Mouse (Mus musculus): ENCODE measurements around the gene Hes2. TPM values are rescaled to one million over a fixed set of nuclear protein-coding genes. Genes with fewer than 3 reads are reported as not detected.

Gene Hes2
- polyA plus RNA-seq, 1 experiment from 2014 or later: 0.22 TPM

GRCm38 (mm10) chr4:152196276-152196675 lies 37.6 kb downstream of the Hes2 start:
- H3K9ac ChIP-seq (replicated peaks; ENCODE audit: low read length): no peak overlapping the region
- DNase-seq (ENCODE audit: low spot score): no peak

GRCm38 (mm10) chr4:152197545-152197944 lies 38.9 kb downstream of the Hes2 start:
- Histone ChIP-seq H3K9ac (replicated peaks; ENCODE audit: low read length) (no peak overlapping the region), H3K4me1 (ENCODE audit: control insufficient read depth, insufficient read depth, low read length) (no peaks in the 10 kb centered on the region), H3K27ac (replicated peaks; ENCODE audit: low read depth, low read length) (no peak overlapping the region), H3K27me3 (ENCODE audit: control insufficient read depth, insufficient read depth, low read length) (no peaks in the 10 kb centered on the region), H3K4me3 (ENCODE audit: low read depth, low read length) (no peak overlapping the region), H3K4me2 (ENCODE audit: low read depth, low read length) (no peak overlapping the region), H3K9me3 (replicated peaks; ENCODE audit: control insufficient read depth, low read length) (no peaks in the 10 kb centered on the region), H3K36me3 (replicated peaks; ENCODE audit: control insufficient read depth, insufficient read depth, low read depth, low read length) (no peaks in the 10 kb centered on the region)
- ATAC-seq (replicated peaks; ENCODE audit: insufficient number of reproducible peaks, low FRiP score, low TSS enrichment, low read depth): no peak
- WGBS: 71% methylated on average over 5 of the region's 5 CpGs
- no peak for DNase-seq (ENCODE audit: low spot score)

More at GRCm38 (mm10) chr4:152196276-152196675, 37.6 kb downstream of the Hes2 start:
- no peaks in the 10 kb centered on the region for H3K4me1 ChIP-seq (ENCODE audit: control insufficient read depth, insufficient read depth, low read length)
- 92% methylated on average over 8 of the region's 9 CpGs for WGBS
- H3K27me3 ChIP-seq (ENCODE audit: control insufficient read depth, insufficient read depth, low read length): no peaks in the 10 kb centered on the region
- no peak overlapping the region for H3K27ac ChIP-seq (replicated peaks; ENCODE audit: low read depth, low read length)
- H3K4me3 ChIP-seq (ENCODE audit: low read depth, low read length): no peak overlapping the region
- H3K4me2 ChIP-seq (ENCODE audit: low read depth, low read length): no peak overlapping the region
- no peaks in the 10 kb centered on the region for H3K9me3 ChIP-seq (replicated peaks; ENCODE audit: control insufficient read depth, low read length)
- no peaks in the 10 kb centered on the region for H3K36me3 ChIP-seq (replicated peaks; ENCODE audit: control insufficient read depth, insufficient read depth, low read depth, low read length)
- ATAC-seq (replicated peaks; ENCODE audit: insufficient number of reproducible peaks, low FRiP score, low TSS enrichment, low read depth): no peak

- H3K9me3 ChIP-seq (replicated peaks; ENCODE audit: control insufficient read depth, low read length): no peaks in the 10 kb centered on the region
- H3K9ac ChIP-seq (replicated peaks; ENCODE audit: low read length): no peak overlapping the region
- no peaks in the 10 kb centered on the region for H3K27me3 ChIP-seq (ENCODE audit: control insufficient read depth, insufficient read depth, low read length)
- ATAC-seq (replicated peaks; ENCODE audit: insufficient number of reproducible peaks, low FRiP score, low TSS enrichment, low read depth) (no peak), DNase-seq (ENCODE audit: low spot score) (no peak)
- H3K36me3 ChIP-seq (replicated peaks; ENCODE audit: control insufficient read depth, insufficient read depth, low read depth, low read length): no peaks in the 10 kb centered on the region
- WGBS: 64% methylated on average over 1 of the region's 1 CpGs
- H3K4me2 ChIP-seq (ENCODE audit: low read depth, low read length): no peak overlapping the region
- H3K4me1 ChIP-seq (ENCODE audit: control insufficient read depth, insufficient read depth, low read length): no peaks in the 10 kb centered on the region
- H3K27ac ChIP-seq (replicated peaks; ENCODE audit: low read depth, low read length): no peak overlapping the region
- no peak overlapping the region for H3K4me3 ChIP-seq (ENCODE audit: low read depth, low read length)
Measured at GRCm38 (mm10) chr4:152199617-152200016, 41.0 kb downstream of the Hes2 start.

GRCm38 (mm10) chr4:152201492-152201891 lies 42.8 kb downstream of the Hes2 start:
- H3K9ac ChIP-seq (replicated peaks; ENCODE audit: low read length): no peak overlapping the region
- no peaks in the 10 kb centered on the region for H3K4me1 ChIP-seq (ENCODE audit: control insufficient read depth, insufficient read depth, low read length)
- ATAC-seq (replicated peaks; ENCODE audit: insufficient number of reproducible peaks, low FRiP score, low TSS enrichment, low read depth) (no peak), DNase-seq (ENCODE audit: low spot score) (no peak)
- H3K27me3 ChIP-seq (ENCODE audit: control insufficient read depth, insufficient read depth, low read length): no peaks in the 10 kb centered on the region
- no peak overlapping the region for H3K27ac ChIP-seq (replicated peaks; ENCODE audit: low read depth, low read length)
- 73% methylated on average over 6 of the region's 6 CpGs for WGBS
- H3K4me2 ChIP-seq (ENCODE audit: low read depth, low read length): no peak overlapping the region
- H3K36me3 ChIP-seq (replicated peaks; ENCODE audit: control insufficient read depth, insufficient read depth, low read depth, low read length): no peaks in the 10 kb centered on the region
- no peak overlapping the region for H3K4me3 ChIP-seq (ENCODE audit: low read depth, low read length)
- H3K9me3 ChIP-seq (replicated peaks; ENCODE audit: control insufficient read depth, low read length): no peaks in the 10 kb centered on the region

- H3K4me1 ChIP-seq (ENCODE audit: control insufficient read depth, insufficient read depth, low read length): no peaks in the 10 kb centered on the region
- no peaks in the 10 kb centered on the region for H3K9me3 ChIP-seq (replicated peaks; ENCODE audit: control insufficient read depth, low read length)
- H3K36me3 ChIP-seq (replicated peaks; ENCODE audit: control insufficient read depth, insufficient read depth, low read depth, low read length): no peaks in the 10 kb centered on the region
- ATAC-seq (replicated peaks; ENCODE audit: insufficient number of reproducible peaks, low FRiP score, low TSS enrichment, low read depth): no peak
- no peak for DNase-seq (ENCODE audit: low spot score)
- H3K27ac ChIP-seq (replicated peaks; ENCODE audit: low read depth, low read length): no peak overlapping the region
- no peak overlapping the region for H3K4me3 ChIP-seq (ENCODE audit: low read depth, low read length)
- H3K27me3 ChIP-seq (ENCODE audit: control insufficient read depth, insufficient read depth, low read length): no peaks in the 10 kb centered on the region
- no peak overlapping the region for H3K4me2 ChIP-seq (ENCODE audit: low read depth, low read length)
- WGBS: 87% methylated on average over 1 of the region's 1 CpGs
- no peak overlapping the region for H3K9ac ChIP-seq (replicated peaks; ENCODE audit: low read length)
Measured at GRCm38 (mm10) chr4:152202418-152202817, 43.8 kb downstream of the Hes2 start.

- WGBS: 83% methylated on average over 3 of the region's 3 CpGs
- Histone ChIP-seq H3K36me3 (replicated peaks; ENCODE audit: control insufficient read depth, insufficient read depth, low read depth, low read length) (no peaks in the 10 kb centered on the region), H3K4me2 (ENCODE audit: low read depth, low read length) (no peak overlapping the region), H3K27ac (replicated peaks; ENCODE audit: low read depth, low read length) (no peak overlapping the region), H3K9me3 (replicated peaks; ENCODE audit: control insufficient read depth, low read length) (no peaks in the 10 kb centered on the region), H3K27me3 (ENCODE audit: control insufficient read depth, insufficient read depth, low read length) (no peaks in the 10 kb centered on the region), H3K9ac (replicated peaks; ENCODE audit: low read length) (no peak overlapping the region), H3K4me3 (ENCODE audit: low read depth, low read length) (no peak overlapping the region), H3K4me1 (ENCODE audit: control insufficient read depth, insufficient read depth, low read length) (no peaks in the 10 kb centered on the region)
- no peak for DNase-seq (ENCODE audit: low spot score)
- peak; percentile 44 for ATAC-seq (replicated peaks; ENCODE audit: insufficient number of reproducible peaks, low FRiP score, low TSS enrichment, low read depth)
Measured at GRCm38 (mm10) chr4:152202905-152203304, 44.2 kb downstream of the Hes2 start.

GRCm38 (mm10) chr4:152204663-152205062 lies 46.0 kb downstream of the Hes2 start:
- no peak overlapping the region for H3K4me2 ChIP-seq (ENCODE audit: low read depth, low read length)
- H3K9ac ChIP-seq (replicated peaks; ENCODE audit: low read length): no peak overlapping the region
- no peaks in the 10 kb centered on the region for H3K36me3 ChIP-seq (replicated peaks; ENCODE audit: control insufficient read depth, insufficient read depth, low read depth, low read length)
- H3K4me1 ChIP-seq (ENCODE audit: control insufficient read depth, insufficient read depth, low read length): no peaks in the 10 kb centered on the region
- H3K27ac ChIP-seq (replicated peaks; ENCODE audit: low read depth, low read length): no peak overlapping the region
- WGBS: 92% methylated on average over 6 of the region's 6 CpGs
- ATAC-seq (replicated peaks; ENCODE audit: insufficient number of reproducible peaks, low FRiP score, low TSS enrichment, low read depth): no peak
- no peak overlapping the region for H3K4me3 ChIP-seq (ENCODE audit: low read depth, low read length)
- DNase-seq (ENCODE audit: low spot score): no peak
- no peaks in the 10 kb centered on the region for H3K27me3 ChIP-seq (ENCODE audit: control insufficient read depth, insufficient read depth, low read length)
- H3K9me3 ChIP-seq (replicated peaks; ENCODE audit: control insufficient read depth, low read length): no peaks in the 10 kb centered on the region

- Histone ChIP-seq H3K36me3 (replicated peaks; ENCODE audit: control insufficient read depth, insufficient read depth, low read depth, low read length) (no peaks in the 10 kb centered on the region), H3K27ac (replicated peaks; ENCODE audit: low read depth, low read length) (no peak overlapping the region), H3K9me3 (replicated peaks; ENCODE audit: control insufficient read depth, low read length) (no peaks in the 10 kb centered on the region), H3K4me1 (ENCODE audit: control insufficient read depth, insufficient read depth, low read length) (no peaks in the 10 kb centered on the region), H3K4me2 (ENCODE audit: low read depth, low read length) (no peak overlapping the region), H3K27me3 (ENCODE audit: control insufficient read depth, insufficient read depth, low read length) (no peaks in the 10 kb centered on the region), H3K9ac (replicated peaks; ENCODE audit: low read length) (no peak overlapping the region), H3K4me3 (ENCODE audit: low read depth, low read length) (no peak overlapping the region)
- WGBS: 38% methylated on average over 6 of the region's 6 CpGs
- DNase-seq (ENCODE audit: low spot score): peak; percentile 41
- peak; percentile 68; the same call in 1 of the 2 replicates for ATAC-seq (replicated peaks; ENCODE audit: insufficient number of reproducible peaks, low FRiP score, low TSS enrichment, low read depth)
Measured at GRCm38 (mm10) chr4:152206199-152206598, 47.5 kb downstream of the Hes2 start.
